Mouse (Mus musculus) spleen, adult 2 months (tissue): ENCODE results near the gene Mpv17l2. TPM values are rescaled to one million over a fixed set of nuclear protein-coding genes. Genes with fewer than 3 reads are reported as not detected.

Source experiments
- DNase-seq, 2 experiments: peaks; one replicate each; pipeline versions ENCODE4 v3.0.0 to v3.0.0-alpha.2; 2012 to 2021; ENCODE audit warnings: low spot score in 2 of 2, low read depth in 1 of 2
- H3K27ac ChIP-seq: fragments of 200-500 bp; 2 replicates; pipeline ENCODE4 v1.5.1; 2012; ENCODE audit warnings: low read length, inconsistent platforms; ENCODE audit not compliant: insufficient read depth
- H3K27me3 ChIP-seq: fragments of 200-500 bp; 2 replicates; pipeline ENCODE4 v1.6.1; 2012; ENCODE audit warnings: mild to moderate bottlenecking, moderate library complexity, low read length, inconsistent platforms; ENCODE audit not compliant: control insufficient read depth, insufficient read depth
- H3K36me3 ChIP-seq: fragments of 200-500 bp; 2 replicates; pipeline ENCODE4 v1.6.1; 2012; ENCODE audit warnings: mild to moderate bottlenecking, low read length, inconsistent platforms; ENCODE audit not compliant: control insufficient read depth, insufficient read depth
- H3K4me1 ChIP-seq: fragments of 200-500 bp; 2 replicates; pipeline ENCODE4 v1.6.1; 2011; ENCODE audit warnings: inconsistent platforms; ENCODE audit not compliant: control insufficient read depth, insufficient read depth, insufficient read length
- H3K4me3 ChIP-seq: fragments of 200-500 bp; 2 replicates; pipeline ENCODE4 v1.5.1; 2011; ENCODE audit warnings: mild to moderate bottlenecking, inconsistent platforms; ENCODE audit not compliant: insufficient read depth, insufficient read length; ENCODE audit errors: extremely low read depth
- CTCF ChIP-seq: fragments of 200-500 bp; IDR thresholded peaks from 2 replicates; pipeline ENCODE4 v1.5.1; 2011; ENCODE audit warnings: mild to moderate bottlenecking, inconsistent platforms; ENCODE audit not compliant: insufficient read depth, insufficient read length, insufficient replicate concordance; ENCODE audit errors: extremely low read depth
- POLR2A ChIP-seq: fragments of 200-500 bp; IDR thresholded peaks from 2 replicates; pipeline ENCODE4 v1.6.1; 2011; ENCODE audit warnings: low read depth, low read length, inconsistent platforms
- WGBS: fragments of 180-500 bp; shearing (Covaris S2); methylation state at CpG from one replicate; pipeline ENCODE4 v1.1.7; 2018; 5-methylcytosine and 5-hydroxymethylcytosine counted together
- polyA plus RNA-seq: library from polyadenylated mRNA; depleted of rRNA; stranded (reverse); fragments of >200 nt; gene quantifications from 2 replicates; pipeline ENCODE4 v1.2.3, GENCODE M21; 2012

Mpv17l2 gene
- polyA plus RNA-seq, 1 experiment: 37.3 TPM

DNA sequence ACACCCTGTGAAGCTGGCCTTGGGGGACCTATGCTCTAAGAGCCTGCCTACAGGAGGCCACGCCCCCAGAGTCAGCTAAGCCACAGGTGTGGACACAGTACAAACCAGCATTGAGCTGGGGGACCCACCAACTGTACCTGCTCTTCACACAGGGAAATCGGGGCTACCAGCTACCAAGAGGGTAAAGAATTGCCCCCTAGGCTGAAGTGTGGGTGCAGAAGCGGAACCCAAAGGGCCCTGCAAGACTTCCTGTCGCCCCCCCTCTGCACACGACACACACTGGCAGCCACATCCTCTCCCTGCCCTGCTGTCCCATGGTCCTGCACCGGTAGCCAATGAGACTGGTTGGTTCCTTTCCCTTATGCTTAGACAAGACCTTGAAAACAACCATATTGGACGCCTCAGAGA, 30.6 kb upstream of the Mpv17l2 start:
- WGBS: 2% methylated on average over 7 of the region's 7 CpGs
- DNase-seq: peak; percentile 67 to 77
- no peaks in the 10 kb centered on the region for H3K27me3 ChIP-seq
- peak overlapping the region; percentile 80 for H3K27ac ChIP-seq
- peaks cover 14% of the 10 kb centered on the region for H3K4me1 ChIP-seq
- H3K36me3 ChIP-seq: peaks cover 35% of the 10 kb centered on the region
- TF ChIP-seq POLR2A: no peak
- TF ChIP-seq CTCF: no peak
- H3K4me3 ChIP-seq: peak overlapping the region; percentile 73

DNA sequence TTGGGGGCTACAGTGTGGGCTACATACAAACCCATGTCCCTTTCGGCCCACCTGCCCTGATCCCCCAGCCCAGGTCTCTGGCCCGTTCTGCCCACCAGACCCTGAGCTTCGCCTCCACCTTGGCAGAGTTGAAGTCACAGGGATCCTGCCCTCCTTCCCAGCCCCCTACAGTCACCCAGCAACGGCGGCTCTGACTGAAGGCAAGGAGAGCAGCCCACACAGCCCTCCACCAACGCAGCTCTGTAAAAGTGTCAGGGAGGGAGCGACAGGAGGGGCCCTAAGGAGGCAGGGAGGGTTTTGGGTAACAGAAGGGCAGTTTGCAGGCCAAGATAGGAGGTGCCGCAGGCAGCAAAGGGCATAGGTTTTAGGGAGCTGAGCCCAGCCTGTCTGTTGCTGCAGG, 30.1 kb upstream of the Mpv17l2 start:
- Histone ChIP-seq H3K36me3 (peaks cover 40% of the 10 kb centered on the region), H3K27ac (peak overlapping the region; percentile 65), H3K4me1 (peaks cover 14% of the 10 kb centered on the region), H3K4me3 (peak overlapping the region; percentile 73), H3K27me3 (no peaks in the 10 kb centered on the region)
- no peak for DNase-seq
- TF ChIP-seq CTCF (no peak), POLR2A (no peak)
- 27% methylated on average over 8 of the region's 8 CpGs for WGBS

DNA sequence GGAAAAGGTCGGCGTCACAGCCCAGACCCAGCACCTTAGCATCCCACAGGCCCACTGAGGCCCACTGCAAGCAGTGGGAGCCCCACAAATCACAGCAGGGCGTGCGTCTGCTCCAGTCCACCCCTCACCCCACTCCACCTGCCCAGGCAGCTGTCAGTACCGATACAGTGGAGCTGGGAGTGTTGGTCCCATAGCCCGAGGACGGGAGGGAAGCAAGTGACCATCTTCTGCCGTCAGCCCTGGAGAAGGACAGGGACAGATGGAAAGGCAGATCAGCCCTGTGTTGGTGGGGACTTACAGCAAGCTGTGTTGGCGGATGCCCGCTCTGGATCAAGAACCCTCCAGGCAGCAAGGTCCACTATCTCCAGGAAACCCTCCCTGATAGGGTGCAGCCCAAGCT, 28.3 kb upstream of the Mpv17l2 start:
- Histone ChIP-seq H3K4me1 (peaks cover 14% of the 10 kb centered on the region), H3K27me3 (no peaks in the 10 kb centered on the region), H3K4me3 (no peak overlapping the region), H3K27ac (no peak overlapping the region), H3K36me3 (peaks cover 50% of the 10 kb centered on the region)
- no peak for DNase-seq
- TF ChIP-seq POLR2A (no peak), CTCF (no peak)
- WGBS: 95% methylated on average over 10 of the region's 10 CpGs

DNA sequence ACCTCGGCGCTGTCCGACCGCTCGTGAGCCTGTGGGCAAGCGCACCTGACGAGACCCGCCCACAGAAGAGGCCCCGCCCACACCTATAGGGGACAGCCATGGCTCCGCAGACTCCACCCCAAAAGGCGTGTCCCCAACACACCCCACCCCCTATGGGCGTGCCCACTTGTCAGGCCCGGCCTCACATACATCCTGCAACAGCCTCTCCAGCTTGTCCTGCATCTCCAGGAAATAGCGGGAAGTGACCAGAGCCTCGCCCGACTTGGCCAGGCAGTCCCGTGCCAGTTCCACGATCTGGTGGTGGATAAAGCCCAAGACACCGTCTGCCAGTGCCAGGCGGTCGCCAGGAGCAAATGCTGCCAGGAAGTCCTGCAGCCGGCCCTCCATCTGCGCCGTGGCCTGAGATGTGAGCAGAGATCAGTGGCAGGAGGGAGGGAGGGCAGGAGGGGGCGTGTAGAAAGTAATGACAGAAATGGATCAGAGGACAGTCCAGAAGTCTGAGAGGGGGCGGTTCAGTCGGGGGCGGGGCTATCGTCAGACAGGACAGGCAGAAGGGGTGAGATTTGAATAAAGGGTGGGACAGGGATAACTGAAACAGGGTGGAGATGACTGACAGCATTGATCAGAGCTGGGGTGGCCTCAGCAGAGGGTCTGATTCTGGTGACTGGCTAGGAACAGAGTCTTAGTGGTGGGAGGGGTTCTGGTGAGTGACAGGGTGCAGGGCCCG, 27.4 kb upstream of the Mpv17l2 start:
- H3K36me3 ChIP-seq: peaks cover 58% of the 10 kb centered on the region
- TF ChIP-seq POLR2A (no peak), CTCF (no peak)

DNA sequence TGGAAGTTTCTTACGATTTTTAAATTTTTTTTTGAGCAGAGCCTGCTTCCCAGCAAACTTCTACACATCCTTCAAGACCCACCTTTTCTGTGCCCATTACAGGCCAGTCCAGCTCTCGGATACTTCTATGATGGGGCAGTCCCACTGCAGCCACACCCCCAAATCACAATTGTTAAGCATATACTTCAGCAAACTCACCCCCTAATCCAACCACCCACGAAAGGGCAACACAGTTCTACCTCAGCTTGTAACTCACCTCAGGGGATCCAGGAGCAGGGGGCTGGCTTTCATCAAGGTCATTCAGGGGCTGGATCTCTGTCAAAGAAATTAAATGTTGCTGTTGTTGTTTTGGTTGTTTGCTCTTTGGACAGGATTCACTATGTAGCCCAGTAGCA, 26.3 kb upstream of the Mpv17l2 start:
- Histone ChIP-seq H3K36me3 (peaks cover 59% of the 10 kb centered on the region), H3K27ac (no peak overlapping the region), H3K4me3 (no peak overlapping the region), H3K27me3 (no peaks in the 10 kb centered on the region), H3K4me1 (peaks cover 7% of the 10 kb centered on the region; the same call in 1 of the 2 replicates)
- TF ChIP-seq POLR2A (no peak), CTCF (no peak)
- WGBS: 97% methylated on average over 3 of the region's 3 CpGs
- no peak for DNase-seq

More for the DNA sequence above, 27.4 kb upstream of the Mpv17l2 start:
- no peak overlapping the region for H3K4me3 ChIP-seq
- H3K4me1 ChIP-seq: peaks cover 12% of the 10 kb centered on the region
- WGBS: 91% methylated on average over 30 of the region's 30 CpGs
- H3K27me3 ChIP-seq: no peaks in the 10 kb centered on the region
- DNase-seq: no peak
- no peak overlapping the region for H3K27ac ChIP-seq

DNA sequence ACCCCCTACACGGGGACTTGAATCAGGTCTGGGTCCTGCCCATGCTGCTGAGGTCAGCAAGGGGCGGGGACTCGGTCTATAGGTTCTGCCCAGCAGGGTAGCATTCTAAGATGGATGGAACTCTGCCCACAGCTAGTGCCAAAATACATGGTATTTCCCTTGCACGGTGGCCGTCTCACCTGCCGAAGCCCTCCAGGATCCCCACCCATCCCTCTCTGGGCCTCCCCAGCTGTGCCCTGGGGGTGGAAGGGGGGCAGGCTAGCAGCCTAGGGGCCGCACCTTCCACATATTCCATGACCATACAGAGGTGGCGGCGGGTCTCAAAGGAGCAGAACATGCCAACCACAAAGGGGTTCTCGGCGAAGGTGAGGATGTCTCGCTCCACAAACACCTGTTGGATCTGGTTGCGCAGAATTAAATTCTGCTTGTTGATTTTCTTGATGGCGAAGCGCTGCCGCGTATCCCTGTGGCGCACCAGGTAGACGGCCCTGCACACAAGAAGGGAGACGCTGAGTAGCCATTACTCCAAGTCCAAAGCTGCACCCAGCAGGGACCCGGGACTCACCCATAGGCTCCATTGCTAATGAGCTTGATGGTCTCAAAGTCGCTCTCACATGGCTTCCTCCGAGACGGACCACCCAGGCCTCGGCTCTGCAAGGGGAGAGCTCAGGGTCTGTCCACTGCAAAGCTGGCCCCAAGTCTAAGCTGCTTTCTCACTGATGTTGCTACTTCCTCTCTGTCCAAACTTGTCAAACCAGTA, 25.7 kb upstream of the Mpv17l2 start:
- Histone ChIP-seq H3K4me3 (no peak overlapping the region), H3K27ac (no peak overlapping the region), H3K27me3 (no peaks in the 10 kb centered on the region), H3K4me1 (peaks cover 7% of the 10 kb centered on the region; the same call in 1 of the 2 replicates), H3K36me3 (peaks cover 65% of the 10 kb centered on the region)
- WGBS: 97% methylated on average over 25 of the region's 25 CpGs
- DNase-seq: no peak
- TF ChIP-seq CTCF: no peak
- TF ChIP-seq POLR2A: no peak

DNA sequence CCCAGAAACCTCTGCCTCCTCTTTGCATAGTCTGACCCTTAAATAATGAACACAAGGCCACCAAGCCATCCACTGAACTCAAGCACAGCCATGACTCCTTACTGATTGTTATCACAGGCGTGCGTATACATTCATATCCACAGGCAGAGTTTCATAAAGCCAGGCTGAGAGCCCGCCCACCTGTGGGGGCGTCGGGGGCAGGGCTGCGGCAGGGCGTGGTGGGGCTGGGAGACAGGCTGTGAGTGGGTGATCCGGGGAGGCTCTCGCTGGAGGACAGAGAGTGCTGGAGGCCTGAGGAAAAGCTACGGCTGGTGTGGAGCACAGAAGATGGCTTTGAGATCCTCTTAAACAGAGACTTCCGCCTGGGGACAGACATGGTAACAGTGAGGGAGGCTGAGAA, 19.3 kb upstream of the Mpv17l2 start:
- Histone ChIP-seq H3K27me3 (no peaks in the 10 kb centered on the region), H3K27ac (no peak overlapping the region), H3K4me3 (no peak overlapping the region), H3K36me3 (peaks cover 47% of the 10 kb centered on the region), H3K4me1 (peaks cover 12% of the 10 kb centered on the region)
- TF ChIP-seq POLR2A (no peak), CTCF (no peak)
- DNase-seq: no peak
- 87% methylated on average over 11 of the region's 11 CpGs for WGBS
